Mouse (Mus musculus) hindbrain, embryonic 15.5 days (tissue): ENCODE results near the gene Rad51ap1. TPM values are rescaled to one million over a fixed set of nuclear protein-coding genes. Genes with fewer than 3 reads are reported as not detected.

Experiments
- ATAC-seq: fragments of 200-750 bp; cut with Nextera tagmentation; 2 replicates; pipeline ENCODE4 v1.8.0; 2017; ENCODE audit warnings: low read depth, moderate number of reproducible peaks, moderate TSS enrichment; ENCODE audit not compliant: low FRiP score
- H3K27ac ChIP-seq: fragments of 300-500 bp; sonication (generic); replicated peaks from 2 replicates; pipeline ENCODE4 v1.5.1; 2015; ENCODE audit warnings: mild to moderate bottlenecking, inconsistent platforms
- H3K27me3 ChIP-seq: fragments of 300-500 bp; sonication (generic); 2 replicates; pipeline ENCODE4 v1.6.1; 2015; ENCODE audit warnings: control low read depth, inconsistent platforms
- H3K36me3 ChIP-seq: fragments of 300-500 bp; sonication (generic); 2 replicates; pipeline ENCODE4 v1.6.1; 2015; ENCODE audit warnings: control low read depth, inconsistent platforms
- H3K4me1 ChIP-seq: fragments of 300-500 bp; sonication (generic); replicated peaks from 2 replicates; pipeline ENCODE4 v1.6.1; 2015; ENCODE audit warnings: control low read depth, inconsistent platforms
- H3K4me2 ChIP-seq: fragments of 300-500 bp; sonication (generic); 2 replicates; pipeline ENCODE4 v1.6.1; 2015; ENCODE audit warnings: moderate library complexity, mild to moderate bottlenecking, inconsistent platforms
- H3K4me3 ChIP-seq: fragments of 300-500 bp; sonication (generic); 2 replicates; pipeline ENCODE4 v1.5.1; 2015; ENCODE audit warnings: mild to moderate bottlenecking, inconsistent platforms
- H3K9ac ChIP-seq: fragments of 300-500 bp; sonication (generic); 2 replicates; pipeline ENCODE4 v1.6.1; 2015; ENCODE audit warnings: inconsistent platforms
- H3K9me3 ChIP-seq: fragments of 300-500 bp; sonication (generic); 2 replicates; pipeline ENCODE4 v1.6.1; 2016; ENCODE audit warnings: control low read depth, inconsistent platforms
- WGBS: fragments of 180-500 bp; shearing (Covaris S2); methylation state at CpG from one replicate; pipeline ENCODE4 v1.1.7; 2015; 5-methylcytosine and 5-hydroxymethylcytosine counted together
- polyA plus RNA-seq: library from polyadenylated mRNA; unstranded; fragments of >200 nt; fragmentation: Nextera tagmentation; extraction: Ambion mirVana; gene quantifications from 2 replicates; pipeline ENCODE4 v1.2.1, GENCODE M21; 2015

Rad51ap1 gene
- polyA plus RNA-seq = 13.8 and 17.4 TPM in 2 replicates

- H3K9me3 ChIP-seq = no peaks in the 10 kb centered on the region
- peaks cover 21% of the 10 kb centered on the region for H3K4me1 ChIP-seq
- under 1% methylated on average over 33 of the region's 33 CpGs for WGBS
- peak within 1 kb of the TSS; percentile 59 for H3K4me3 ChIP-seq
- ATAC-seq = peak; percentile 98
- peaks cover 7% of the 10 kb centered on the region; the same call in 1 of the 2 replicates for H3K36me3 ChIP-seq
- H3K4me2 ChIP-seq = peak within 1 kb of the TSS; percentile 90
- H3K27me3 ChIP-seq = no peaks in the 10 kb centered on the region
- H3K27ac ChIP-seq = peak within 1 kb of the TSS; percentile 75
- H3K9ac ChIP-seq = peak within 1 kb of the TSS; percentile 65
Observed at GRCm38 (mm10) chr6:126939487-126940171, at the start of gene Rad51ap1, which contains the start of gene D6Wsu163e. Gene Rad51ap1, minus strand, starts transcription at chr6:126939587. Gene D6Wsu163e, plus strand, starts transcription at chr6:126939962.

- no peaks in the 10 kb centered on the region for H3K9me3 ChIP-seq
- no peaks in the 10 kb centered on the region for H3K4me1 ChIP-seq
- 76% methylated on average over 5 of the region's 5 CpGs for WGBS
- peaks cover 4% of the 10 kb centered on the region; the same call in 1 of the 2 replicates for H3K36me3 ChIP-seq
- H3K4me3 ChIP-seq = no peak overlapping the region
- ATAC-seq = no peak
- no peak overlapping the region for H3K27ac ChIP-seq
- no peak overlapping the region for H3K4me2 ChIP-seq
- H3K27me3 ChIP-seq = no peaks in the 10 kb centered on the region
- no peak overlapping the region for H3K9ac ChIP-seq
Observed at GRCm38 (mm10) chr6:126981539-126982234, 42.3 kb upstream of the Rad51ap1 start.

DNA sequence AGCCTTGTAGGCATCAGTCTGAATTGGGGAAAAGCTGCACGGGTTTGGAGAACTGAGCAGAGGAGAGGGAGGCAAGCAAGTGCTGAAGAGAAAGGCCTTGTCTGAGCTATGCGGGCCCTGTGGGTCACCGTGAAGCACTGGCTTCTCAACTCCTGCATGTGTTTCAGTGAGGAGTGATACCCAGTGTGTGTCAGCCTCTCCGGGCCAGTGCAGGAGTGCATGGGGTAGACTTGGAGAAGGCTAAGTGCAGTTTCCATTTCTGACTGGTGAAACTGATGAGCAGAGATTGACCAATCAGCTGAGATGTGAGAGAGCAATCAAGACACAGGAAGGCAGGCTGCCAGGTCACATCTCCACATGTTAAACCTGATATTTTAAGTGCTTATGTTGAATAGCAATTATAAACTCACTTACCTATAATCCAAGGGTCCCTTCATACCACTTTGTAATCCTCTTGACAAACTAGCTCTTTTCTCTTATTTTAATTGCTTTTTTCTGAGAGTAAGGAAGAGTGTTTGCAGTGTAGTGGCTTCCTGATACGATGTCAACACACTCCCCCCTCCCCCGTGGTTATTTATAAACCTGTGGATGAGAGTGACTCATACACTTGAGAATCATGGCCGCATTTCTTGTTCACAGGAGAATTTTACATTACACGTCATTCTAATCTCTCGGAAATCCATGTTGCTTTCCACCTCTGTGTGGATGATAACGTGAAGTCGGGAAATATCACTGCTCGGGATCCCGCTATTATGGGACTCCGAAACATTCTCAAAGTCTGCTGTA lies 27.0 kb upstream of the Rad51ap1 start:
- Histone ChIP-seq H3K27ac (no peak overlapping the region), H3K4me3 (no peak overlapping the region), H3K9ac (no peak overlapping the region), H3K9me3 (no peaks in the 10 kb centered on the region), H3K4me2 (no peak overlapping the region), H3K36me3 (peaks cover 57% of the 10 kb centered on the region), H3K4me1 (no peaks in the 10 kb centered on the region), H3K27me3 (no peaks in the 10 kb centered on the region)
- ATAC-seq = no peak
- WGBS = 93% methylated on average over 14 of the region's 14 CpGs

DNA sequence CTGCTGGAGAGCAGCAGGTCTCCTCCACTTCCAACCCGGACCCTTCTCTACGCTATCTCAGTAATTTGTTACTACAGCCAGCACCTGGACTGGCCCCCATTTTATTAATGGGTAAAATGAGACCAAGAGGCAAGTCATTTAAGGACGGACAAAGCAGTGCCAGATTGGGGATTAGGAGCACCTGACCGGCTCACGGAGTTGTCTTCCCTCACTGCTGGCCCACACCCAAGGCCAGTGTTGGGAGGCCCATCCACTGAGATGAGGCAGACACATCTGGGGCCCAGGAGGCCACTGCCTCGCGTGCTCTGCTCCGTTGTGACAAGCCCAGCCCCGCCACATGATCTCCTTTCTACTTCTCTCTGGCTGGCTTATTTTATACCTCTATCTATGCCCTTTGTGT lies 24.0 kb upstream of the Rad51ap1 start:
- ATAC-seq = no peak
- H3K36me3 ChIP-seq = peaks cover 44% of the 10 kb centered on the region

DNA sequence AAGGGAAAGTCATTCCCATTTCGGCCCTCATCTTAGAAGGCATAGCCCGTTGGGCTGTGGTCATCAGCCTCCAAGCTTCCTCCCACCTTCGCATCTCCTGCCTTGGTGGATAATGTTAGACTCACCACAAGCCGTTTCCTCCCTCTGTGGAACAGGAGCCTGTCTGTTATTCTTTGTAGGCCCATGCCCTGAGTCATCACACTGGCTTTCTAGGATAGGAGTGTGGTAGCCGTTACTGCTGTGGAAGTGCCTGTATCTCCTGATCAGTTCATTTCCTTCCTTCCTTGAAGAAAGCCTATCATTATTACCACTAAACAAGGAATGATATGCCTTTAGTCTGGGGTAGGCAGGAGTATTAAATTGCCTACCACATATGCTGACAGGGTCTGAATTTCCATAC lies 23.3 kb upstream of the Rad51ap1 start:
- Histone ChIP-seq H3K27me3 (no peaks in the 10 kb centered on the region), H3K9me3 (no peaks in the 10 kb centered on the region), H3K4me3 (no peak overlapping the region), H3K27ac (no peak overlapping the region), H3K36me3 (peaks cover 42% of the 10 kb centered on the region), H3K4me2 (no peak overlapping the region), H3K9ac (no peak overlapping the region), H3K4me1 (no peaks in the 10 kb centered on the region)
- WGBS = 89% methylated on average over 5 of the region's 5 CpGs
- ATAC-seq = no peak

More for the DNA sequence above, 24.0 kb upstream of the Rad51ap1 start:
- 89% methylated on average over 9 of the region's 9 CpGs for WGBS
- no peak overlapping the region for H3K9ac ChIP-seq
- no peak overlapping the region for H3K4me2 ChIP-seq
- no peaks in the 10 kb centered on the region for H3K9me3 ChIP-seq
- H3K27me3 ChIP-seq = no peaks in the 10 kb centered on the region
- no peak overlapping the region for H3K4me3 ChIP-seq
- H3K27ac ChIP-seq = no peak overlapping the region
- H3K4me1 ChIP-seq = no peaks in the 10 kb centered on the region

- 95% methylated on average over 8 of the region's 8 CpGs for WGBS
- H3K36me3 ChIP-seq = peaks cover 46% of the 10 kb centered on the region
- no peak overlapping the region for H3K4me3 ChIP-seq
- H3K4me1 ChIP-seq = no peaks in the 10 kb centered on the region
- H3K27me3 ChIP-seq = no peaks in the 10 kb centered on the region
- no peak overlapping the region for H3K4me2 ChIP-seq
- no peak overlapping the region for H3K27ac ChIP-seq
- H3K9me3 ChIP-seq = no peaks in the 10 kb centered on the region
- no peak overlapping the region for H3K9ac ChIP-seq
- no peak for ATAC-seq
Observed at GRCm38 (mm10) chr6:126961371-126962018, 22.1 kb upstream of the Rad51ap1 start.

GRCm38 (mm10) chr6:126955734-126956133 lies 16.3 kb upstream of the Rad51ap1 start:
- ATAC-seq = no peak
- WGBS = 11% methylated on average over 10 of the region's 10 CpGs
- H3K36me3 ChIP-seq = peaks cover 39% of the 10 kb centered on the region

DNA sequence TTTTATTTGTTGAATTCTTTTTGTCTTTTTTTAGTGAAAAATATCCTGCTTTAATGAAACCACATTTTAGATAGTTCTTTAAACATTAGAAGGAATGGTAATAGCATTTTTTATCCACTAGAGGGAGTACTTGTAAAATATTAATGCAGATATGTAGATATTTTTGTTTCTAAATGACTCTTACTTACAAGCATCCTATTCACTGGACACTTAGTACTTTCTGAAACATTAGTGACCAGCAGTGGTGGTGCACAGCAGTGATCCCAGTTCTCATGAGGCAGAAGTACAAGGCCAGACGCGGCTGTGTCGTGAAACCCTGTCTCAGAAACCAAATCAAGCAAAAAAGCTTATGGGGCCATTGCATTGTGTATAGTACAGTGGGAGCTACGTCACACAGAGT lies 8.9 kb upstream of the Rad51ap1 start:
- H3K9ac ChIP-seq = no peak overlapping the region
- no peaks in the 10 kb centered on the region for H3K9me3 ChIP-seq
- H3K4me2 ChIP-seq = no peak overlapping the region
- ATAC-seq = no peak
- no peak overlapping the region for H3K27ac ChIP-seq
- H3K27me3 ChIP-seq = no peaks in the 10 kb centered on the region
- H3K4me1 ChIP-seq = no peaks in the 10 kb centered on the region
- WGBS = 89% methylated on average over 4 of the region's 4 CpGs
- H3K36me3 ChIP-seq = peaks cover 36% of the 10 kb centered on the region
- no peak overlapping the region for H3K4me3 ChIP-seq

More at GRCm38 (mm10) chr6:126955734-126956133, 16.3 kb upstream of the Rad51ap1 start:
- Histone ChIP-seq H3K4me2 (no peak overlapping the region), H3K27ac (no peak overlapping the region), H3K4me1 (no peaks in the 10 kb centered on the region), H3K9ac (no peak overlapping the region), H3K27me3 (no peaks in the 10 kb centered on the region), H3K9me3 (no peaks in the 10 kb centered on the region), H3K4me3 (no peak overlapping the region)

DNA sequence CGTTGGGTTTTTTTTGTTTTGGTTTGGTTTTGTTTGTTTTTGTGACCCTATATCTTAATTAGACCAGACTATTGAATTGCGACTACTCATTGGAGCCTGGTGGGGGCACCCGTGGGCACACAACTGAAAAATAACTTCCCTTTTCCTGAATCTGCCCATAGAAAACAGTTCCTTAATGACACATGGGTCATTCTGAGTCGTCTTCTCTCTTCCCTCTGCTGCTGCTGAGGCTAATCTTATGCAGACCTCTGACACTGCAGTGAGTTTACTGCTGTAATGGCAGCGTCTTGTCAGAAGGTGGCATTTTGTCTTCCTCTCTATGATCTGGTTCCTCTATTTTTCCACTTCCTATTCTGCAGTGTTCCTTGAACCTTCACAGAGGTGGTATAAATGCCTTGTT lies 1.1 kb upstream of the Rad51ap1 start:
- Histone ChIP-seq H3K9ac (peak overlapping the region; percentile 65), H3K4me1 (peaks cover 21% of the 10 kb centered on the region), H3K9me3 (no peaks in the 10 kb centered on the region), H3K36me3 (peaks cover 14% of the 10 kb centered on the region; the same call in 1 of the 2 replicates), H3K4me3 (peak overlapping the region; percentile 59), H3K4me2 (peak overlapping the region; percentile 90), H3K27ac (no peak overlapping the region), H3K27me3 (no peaks in the 10 kb centered on the region)
- ATAC-seq = no peak
- 4% methylated on average over 5 of the region's 5 CpGs for WGBS

GRCm38 (mm10) chr6:126938853-126939486 lies 417 bp downstream of the Rad51ap1 start:
- Histone ChIP-seq H3K9me3 (no peaks in the 10 kb centered on the region), H3K9ac (peak overlapping the region; percentile 38), H3K27ac (no peak overlapping the region), H3K27me3 (no peaks in the 10 kb centered on the region), H3K4me2 (peak overlapping the region; percentile 90), H3K4me3 (peak overlapping the region; percentile 59), H3K36me3 (peaks cover 3% of the 10 kb centered on the region; the same call in 1 of the 2 replicates), H3K4me1 (peaks cover 21% of the 10 kb centered on the region)
- no peak; the same call in 1 of the 2 replicates for ATAC-seq
- under 1% methylated on average over 31 of the region's 31 CpGs for WGBS

DNA sequence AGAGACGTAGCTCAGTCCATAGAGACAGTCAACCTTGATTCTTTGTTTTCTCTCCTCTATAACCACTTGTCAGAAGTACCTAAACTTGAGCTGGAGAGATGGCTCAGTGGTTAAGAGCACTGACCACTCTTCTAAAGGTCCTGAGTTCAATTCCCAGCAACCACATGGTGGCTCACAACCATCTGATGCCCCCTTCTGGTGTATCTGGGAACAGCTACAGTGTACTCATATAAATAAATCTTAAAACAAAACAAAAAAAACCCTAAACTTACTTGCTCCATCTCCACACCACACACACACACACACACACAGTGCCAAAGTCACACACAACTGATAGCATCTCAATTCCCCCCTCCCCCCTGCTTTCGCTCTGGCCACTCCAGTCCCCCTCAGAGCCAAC lies 1.3 kb downstream of the Rad51ap1 start:
- Histone ChIP-seq H3K36me3 (peaks cover 4% of the 10 kb centered on the region; the same call in 1 of the 2 replicates), H3K4me3 (peak overlapping the region; percentile 59), H3K4me1 (peaks cover 21% of the 10 kb centered on the region), H3K9ac (no peak overlapping the region), H3K27me3 (no peaks in the 10 kb centered on the region), H3K27ac (no peak overlapping the region), H3K4me2 (peak overlapping the region; percentile 90), H3K9me3 (no peaks in the 10 kb centered on the region)
- WGBS = 89% methylated on average over 2 of the region's 2 CpGs
- ATAC-seq = no peak
